Mouse (Mus musculus) cerebellum, adult 2 months (tissue): ENCODE data around the gene Eif4e3. TPM values are rescaled to one million over a fixed set of nuclear protein-coding genes. Genes with fewer than 3 reads are reported as not detected.

Experiments
- DNase-seq, 2 experiments: peaks; one replicate each; pipeline ENCODE4 v3.0.0; 2021
- H3K27ac ChIP-seq: fragments of 200-500 bp; 2 replicates; pipeline ENCODE4 v1.5.1; 2012; ENCODE audit warnings: low read length, control low read depth, inconsistent platforms; ENCODE audit not compliant: insufficient read depth
- H3K27me3 ChIP-seq: fragments of 200-500 bp; 2 replicates; pipeline ENCODE4 v1.6.1; 2012; ENCODE audit warnings: inconsistent platforms, mild to moderate bottlenecking, low read length, moderate library complexity; ENCODE audit not compliant: control insufficient read depth, insufficient read depth
- H3K4me1 ChIP-seq: fragments of 200-500 bp; 2 replicates; pipeline ENCODE4 v1.6.1; 2011; ENCODE audit warnings: low read length; ENCODE audit not compliant: control insufficient read depth, insufficient read depth
- H3K4me3 ChIP-seq: fragments of 200-500 bp; replicated peaks from 2 replicates; pipeline ENCODE3; 2011; ENCODE audit warnings: mild to moderate bottlenecking, low read depth, low read length, control low read depth; ENCODE audit not compliant: insufficient read depth
- CTCF ChIP-seq: fragments of 200-500 bp; IDR thresholded peaks from 2 replicates; pipeline ENCODE4 v1.5.1; 2011; ENCODE audit warnings: low read depth, mild to moderate bottlenecking, control low read depth, low read length, moderate library complexity, borderline replicate concordance; ENCODE audit not compliant: insufficient read depth
- POLR2A ChIP-seq: fragments of 200-500 bp; IDR thresholded peaks from 2 replicates; pipeline ENCODE4 v1.6.1; 2011; ENCODE audit warnings: low read length, control low read depth, borderline replicate concordance; ENCODE audit not compliant: insufficient read depth
- WGBS: fragments of 180-500 bp; shearing (Covaris S2); methylation state at CpG from one replicate; pipeline ENCODE4 v1.1.7; 2018; 5-methylcytosine and 5-hydroxymethylcytosine counted together
- polyA plus RNA-seq: library from polyadenylated mRNA; depleted of rRNA; stranded (reverse); fragments of >200 nt; gene quantifications from 2 replicates; pipeline ENCODE4 v1.2.3, GENCODE M21; 2012

Eif4e3 gene
- polyA plus RNA-seq, 1 experiment, result 16.0 TPM

DNA sequence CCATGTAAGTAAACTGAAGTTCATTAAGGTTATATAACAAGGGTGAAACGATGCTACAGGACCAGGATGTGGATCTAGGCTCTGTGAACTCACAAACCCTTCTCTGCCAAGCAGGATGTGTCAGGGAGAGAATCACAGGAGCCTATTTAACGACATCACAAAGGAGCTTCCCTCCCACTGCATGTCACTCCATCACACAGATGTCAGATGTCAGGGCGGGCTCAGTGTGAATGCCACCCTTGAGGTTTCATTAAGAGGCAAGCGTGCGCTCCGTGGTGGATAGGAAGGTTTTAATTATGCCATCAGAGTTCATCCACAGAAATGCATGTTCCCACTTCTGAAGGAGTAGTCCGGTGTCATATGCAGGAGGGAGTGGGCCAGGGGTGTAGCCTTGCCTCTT, 60.5 kb downstream of the Eif4e3 start:
- TF ChIP-seq POLR2A, result no peak
- H3K27ac ChIP-seq, result no peak overlapping the region

DNA sequence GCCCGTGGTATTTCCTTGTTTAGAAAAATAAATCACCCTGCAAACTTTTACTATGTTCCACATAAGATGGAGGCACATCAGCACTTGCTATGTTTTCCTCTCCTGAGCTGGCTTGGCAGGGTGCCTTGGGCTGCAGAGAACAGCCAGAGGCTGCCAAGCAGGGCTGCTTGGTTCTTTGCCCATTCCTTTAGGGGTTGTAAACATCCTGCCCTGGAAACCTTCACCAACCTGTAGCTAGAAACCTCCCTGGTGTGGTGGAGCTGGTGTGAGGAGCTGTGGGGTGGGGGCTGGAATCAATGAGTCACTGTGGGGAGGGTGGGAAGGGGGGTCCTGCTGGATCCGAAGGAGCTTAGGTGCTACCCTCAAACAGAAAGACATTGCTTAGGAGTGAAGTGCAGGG, 61.8 kb downstream of the Eif4e3 start:
- whole genome bisulfite sequencing, result 36% methylated on average over 2 of the region's 2 CpGs
- TF ChIP-seq POLR2A, result no peak
- no peak for TF ChIP-seq CTCF

More for the DNA sequence above, 60.5 kb downstream of the Eif4e3 start:
- no peaks in the 10 kb centered on the region for H3K4me1 ChIP-seq
- no peak overlapping the region for H3K4me3 ChIP-seq
- WGBS, result 68% methylated on average over 7 of the region's 7 CpGs
- H3K27me3 ChIP-seq, result no peaks in the 10 kb centered on the region
- no peak for DNase-seq

DNA sequence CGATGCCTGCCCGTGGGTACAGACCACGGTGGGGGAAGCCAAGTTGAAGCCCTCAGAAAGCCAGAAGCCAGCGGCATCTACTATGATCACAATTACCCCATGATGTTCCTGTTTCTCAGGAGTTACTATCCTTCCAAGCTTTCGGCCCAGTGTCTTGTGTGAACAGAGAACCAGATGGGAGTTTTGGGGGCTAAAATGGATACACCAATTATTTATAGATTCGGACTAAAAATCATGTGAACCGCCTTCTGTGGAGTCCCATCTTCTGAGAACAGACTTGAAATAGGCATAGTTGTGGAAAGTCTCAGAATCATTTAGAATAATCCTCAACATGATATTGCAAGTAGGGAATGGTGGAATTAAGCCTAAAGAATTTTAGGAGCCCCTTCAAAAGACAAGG, 64.1 kb downstream of the Eif4e3 start:
- TF ChIP-seq POLR2A (no peak), CTCF (no peak)
- Histone ChIP-seq H3K27me3 (no peaks in the 10 kb centered on the region), H3K4me3 (no peak overlapping the region), H3K4me1 (no peaks in the 10 kb centered on the region), H3K27ac (no peak overlapping the region)
- no peak for DNase-seq
- WGBS, result 77% methylated on average over 7 of the region's 7 CpGs

More for the DNA sequence above, 61.8 kb downstream of the Eif4e3 start:
- no peak for DNase-seq
- Histone ChIP-seq H3K4me1 (no peaks in the 10 kb centered on the region), H3K4me3 (no peak overlapping the region), H3K27ac (no peak overlapping the region), H3K27me3 (no peaks in the 10 kb centered on the region)

DNA sequence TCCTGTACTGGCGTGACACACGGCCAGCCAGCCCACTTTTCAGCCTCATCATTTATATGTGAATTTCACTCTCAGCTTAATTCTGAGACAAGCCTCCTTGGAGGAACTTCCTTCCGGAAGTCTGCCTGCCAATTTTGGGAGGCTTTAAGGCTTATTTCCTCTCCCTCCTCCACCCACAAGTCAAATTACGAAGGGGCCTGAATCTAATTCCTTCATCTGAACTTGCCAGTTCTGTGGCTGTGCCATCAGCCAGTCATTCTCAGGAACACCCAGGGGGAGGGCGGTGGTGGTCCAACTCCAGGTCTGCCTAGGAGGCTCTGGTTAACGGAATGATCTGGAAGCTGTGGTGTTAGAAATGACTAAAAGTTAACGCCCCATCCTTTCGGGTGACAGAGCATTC, 65.7 kb downstream of the Eif4e3 start:
- Histone ChIP-seq H3K4me3 (no peak overlapping the region), H3K27ac (no peak overlapping the region), H3K27me3 (no peaks in the 10 kb centered on the region), H3K4me1 (no peaks in the 10 kb centered on the region)
- no peak for TF ChIP-seq CTCF
- TF ChIP-seq POLR2A, result no peak
- 82% methylated on average over 8 of the region's 8 CpGs for WGBS
- no peak for DNase-seq

DNA sequence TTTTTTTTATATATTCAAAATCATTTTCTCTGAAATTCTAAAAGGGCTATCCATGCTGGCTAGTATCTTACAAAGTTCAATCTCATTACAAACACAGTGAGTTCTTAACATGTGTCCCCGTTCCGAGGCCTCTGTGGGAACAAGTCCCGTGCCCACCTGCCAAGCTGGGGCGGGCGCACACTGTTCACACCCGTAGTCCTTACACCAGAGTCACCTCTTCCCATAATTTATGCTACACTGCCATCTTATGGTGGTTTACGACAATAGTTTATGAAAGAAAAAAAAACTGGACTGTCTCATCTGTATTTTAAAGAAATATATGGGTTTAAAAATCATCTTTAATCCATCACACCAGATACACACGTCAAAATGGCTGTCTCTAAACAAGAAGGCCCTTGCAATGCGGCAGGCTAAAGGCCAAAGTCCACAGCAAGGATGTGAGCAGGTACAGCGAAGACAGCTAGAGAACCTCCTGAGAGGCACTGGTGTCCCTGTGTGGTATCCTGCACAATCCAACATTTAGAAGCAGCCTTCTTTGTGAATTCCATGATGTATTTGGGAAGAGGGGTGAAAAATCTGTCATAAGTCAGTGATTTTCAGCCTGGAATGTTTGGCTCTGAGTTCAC, 66.3 kb downstream of the Eif4e3 start:
- no peaks in the 10 kb centered on the region for H3K4me1 ChIP-seq
- no peak overlapping the region for H3K27ac ChIP-seq
- WGBS, result 20% methylated on average over 10 of the region's 10 CpGs
- peak; percentile 61; the same call in 1 of the 2 replicates for TF ChIP-seq CTCF
- TF ChIP-seq POLR2A, result no peak
- no peak overlapping the region for H3K4me3 ChIP-seq
- H3K27me3 ChIP-seq, result no peaks in the 10 kb centered on the region
- DNase-seq, result peak; percentile 35 to 59

DNA sequence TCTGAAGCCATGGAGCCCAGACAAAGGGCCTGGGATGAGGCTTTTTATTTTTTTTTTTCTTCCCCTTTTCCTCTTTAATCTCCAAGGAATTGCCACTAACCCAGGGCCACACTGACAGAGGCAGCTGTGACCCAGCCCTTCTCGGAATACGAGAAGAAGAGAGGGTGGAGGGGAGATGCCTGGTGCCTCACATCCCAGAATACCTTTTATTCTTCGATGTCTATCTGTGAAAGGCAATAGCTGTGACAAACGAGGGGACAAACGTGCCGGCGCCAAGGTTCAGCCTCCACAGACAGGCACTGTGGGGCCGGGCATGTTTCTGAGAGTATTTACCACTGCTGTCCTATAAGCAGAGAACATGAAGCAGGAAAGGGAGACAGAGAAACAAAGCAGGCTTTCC, 66.9 kb downstream of the Eif4e3 start:
- DNase-seq, result no peak
- no peak overlapping the region for H3K4me3 ChIP-seq
- WGBS, result 39% methylated on average over 8 of the region's 8 CpGs
- no peaks in the 10 kb centered on the region for H3K4me1 ChIP-seq
- no peak overlapping the region for H3K27ac ChIP-seq
- TF ChIP-seq POLR2A (no peak), CTCF (no peak)
- no peaks in the 10 kb centered on the region for H3K27me3 ChIP-seq

DNA sequence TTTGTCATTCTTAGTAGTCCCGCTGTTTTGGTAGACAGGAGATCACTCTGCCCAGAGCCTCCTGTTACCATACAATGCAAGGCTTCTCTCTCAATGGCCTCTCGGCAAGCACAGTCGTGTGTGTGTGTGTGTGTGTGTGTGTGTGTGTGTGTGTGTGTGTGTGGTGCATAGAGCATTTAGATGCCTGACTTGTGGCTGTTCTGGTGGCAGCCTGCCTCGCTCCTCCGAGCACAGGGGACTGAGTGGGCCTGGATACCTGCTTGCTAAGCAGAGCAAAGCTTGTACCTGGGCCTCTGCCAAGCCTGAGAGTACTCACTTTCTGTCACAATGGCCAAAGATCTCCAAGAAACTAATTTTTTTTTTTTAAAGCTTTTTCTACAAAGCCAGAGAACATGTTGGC, 67.3 kb downstream of the Eif4e3 start:
- Histone ChIP-seq H3K4me3 (no peak overlapping the region), H3K4me1 (no peaks in the 10 kb centered on the region), H3K27me3 (no peaks in the 10 kb centered on the region), H3K27ac (no peak overlapping the region)
- no peak for DNase-seq
- TF ChIP-seq CTCF (no peak), POLR2A (no peak)
- 72% methylated on average over 5 of the region's 5 CpGs for WGBS

DNA sequence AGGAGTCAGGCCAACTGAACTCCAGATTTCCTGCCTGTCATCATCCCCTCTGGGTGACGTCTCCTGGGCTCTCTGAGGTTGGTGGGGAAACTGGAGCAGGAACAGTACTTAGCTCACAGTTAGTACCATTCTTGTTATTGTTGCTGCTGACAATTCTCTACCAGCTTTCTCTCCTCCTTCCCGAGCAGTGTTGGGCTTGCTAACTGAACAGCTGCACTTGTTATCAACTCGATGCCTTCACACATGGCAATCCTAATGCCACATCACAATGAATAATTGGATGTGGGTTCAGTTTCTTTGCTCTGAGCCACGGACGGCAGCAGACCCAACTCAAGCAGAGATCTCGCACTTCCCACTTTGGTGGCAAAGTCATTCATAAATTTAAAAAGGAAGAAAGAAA, 89.5 kb downstream of the Eif4e3 start:
- 78% methylated on average over 6 of the region's 6 CpGs for WGBS
- DNase-seq, result no peak
- TF ChIP-seq POLR2A, result no peak
- TF ChIP-seq CTCF, result no peak
- no peak overlapping the region for H3K27ac ChIP-seq
- H3K4me3 ChIP-seq, result no peak overlapping the region
- no peaks in the 10 kb centered on the region for H3K27me3 ChIP-seq
- 0 out of 2 replicates have a peak, but pooled peaks cover 2% of the 10 kb centered on the region for H3K4me1 ChIP-seq
